In genomic region chr11:97362943-97363643, GRCm38 (mm10) we compare ENCODE assay signal across 8 mouse cellular contexts. TPM values are rescaled to one million over a fixed set of nuclear protein-coding genes. Genes with fewer than 3 reads are reported as not detected.
DNase-seq lines count a peak whose midpoint lies in the region; ATAC-seq lines count a peak whose summit lies in the region.

No protein-coding gene starts in this region.

- under 1% methylated on average over 49 of the region's 49 CpGs for WGBS in embryonic facial prominence, embryonic 11.5 days
- WGBS in heart, embryonic 13.5 days, result under 1% methylated on average over 49 of the region's 49 CpGs

- H3K36me3 ChIP-seq in embryonic facial prominence, embryonic 11.5 days (replicated peaks; ENCODE audit: control insufficient read depth, insufficient read depth, low read depth, low read length), result no peaks in the 10 kb centered on the region; the same call in 1 of the 2 replicates
- H3K36me3 ChIP-seq in heart, embryonic 13.5 days, result peaks cover 3% of the 10 kb centered on the region; the same call in 1 of the 2 replicates
- H3K36me3 ChIP-seq in megakaryocyte, embryonic 14.5 days (replicated peaks; ENCODE audit: low read length), result peaks cover 6% of the 10 kb centered on the region

- H3K27me3 ChIP-seq in embryonic facial prominence, embryonic 11.5 days (ENCODE audit: control insufficient read depth, insufficient read depth, low read length), result no peaks in the 10 kb centered on the region
- H3K27me3 ChIP-seq in heart, embryonic 13.5 days (replicated peaks), result no peaks in the 10 kb centered on the region
- no peaks in the 10 kb centered on the region for H3K27me3 ChIP-seq in megakaryocyte, embryonic 14.5 days (replicated peaks)

- no peaks in the 10 kb centered on the region for H3K4me1 ChIP-seq in embryonic facial prominence, embryonic 11.5 days (ENCODE audit: control insufficient read depth, insufficient read depth, low read length)
- peaks cover 40% of the 10 kb centered on the region for H3K4me1 ChIP-seq in heart, embryonic 13.5 days
- peaks cover 43% of the 10 kb centered on the region for H3K4me1 ChIP-seq in megakaryocyte, embryonic 14.5 days

- peak; percentile 57 to 82 for DNase-seq in adrenal gland, adult (ENCODE audit: inconsistent age in 2 of 2, low spot score in 1 of 2)
- no peak for DNase-seq in adrenal gland, postnatal 4 days (ENCODE audit: low spot score in 2 of 2)
- peak; percentile 50 for DNase-seq in NIH3T3 (ENCODE audit: low read depth)
- DNase-seq in embryonic facial prominence, embryonic 11.5 days (ENCODE audit: low spot score), result peak; percentile 24
- DNase-seq in kidney, postnatal 25 days, result peak; percentile 31 to 66
- peak; percentile 11 to 35 for DNase-seq in spleen, adult 18-20 months

- peak overlapping the region; percentile 94 for H3K9ac ChIP-seq in embryonic facial prominence, embryonic 11.5 days (replicated peaks; ENCODE audit: low read length)
- H3K9ac ChIP-seq in heart, embryonic 13.5 days, result peak overlapping the region; percentile 100

- peak overlapping the region; percentile 90 for H3K4me2 ChIP-seq in embryonic facial prominence, embryonic 11.5 days (ENCODE audit: low read depth, low read length)
- peak overlapping the region; percentile 77 for H3K4me2 ChIP-seq in heart, embryonic 13.5 days

- no peaks in the 10 kb centered on the region for H3K9me3 ChIP-seq in embryonic facial prominence, embryonic 11.5 days (replicated peaks; ENCODE audit: control insufficient read depth, low read length)
- no peaks in the 10 kb centered on the region for H3K9me3 ChIP-seq in heart, embryonic 13.5 days
- H3K9me3 ChIP-seq in megakaryocyte, embryonic 14.5 days, result no peaks in the 10 kb centered on the region

- no peak overlapping the region; the same call in 1 of the 2 replicates for H3K27ac ChIP-seq in embryonic facial prominence, embryonic 11.5 days (replicated peaks; ENCODE audit: low read depth, low read length)
- peak overlapping the region; percentile 97 for H3K27ac ChIP-seq in heart, embryonic 13.5 days (replicated peaks)

- peak overlapping the region; percentile 100 for H3K4me3 ChIP-seq in embryonic facial prominence, embryonic 11.5 days (ENCODE audit: low read depth, low read length)
- H3K4me3 ChIP-seq in heart, embryonic 13.5 days, result peak overlapping the region; percentile 99
- peak overlapping the region; percentile 96 for H3K4me3 ChIP-seq in megakaryocyte, embryonic 14.5 days (replicated peaks)

- ATAC-seq in embryonic facial prominence, embryonic 11.5 days (replicated peaks; ENCODE audit: insufficient number of reproducible peaks, low FRiP score, low TSS enrichment, low read depth), result 0 out of 2 replicates have a peak, but pooled peaks have one; percentile 9
- 0 out of 2 replicates have a peak, but pooled peaks have one; percentile 9 for ATAC-seq in heart, embryonic 13.5 days (ENCODE audit: extremely low read depth, insufficient number of reproducible peaks, low FRiP score, low TSS enrichment)

RNA-seq across cellular contexts. Expression of gene Socs7, which starts 0.7 kb away (rescaled TPM):
- total RNA-seq in adrenal gland, postnatal 4 days (2021), result 10 to 100 TPM; 25.6 to 27.4 TPM
- polyA plus RNA-seq in embryonic facial prominence, embryonic 11.5 days (2014; fragmentation: Nextera tagmentation; extraction: Ambion mirVana), result 2.4 and 2.8 TPM in 2 replicates
- polyA plus RNA-seq in heart, embryonic 13.5 days (2015; fragmentation: Nextera tagmentation; extraction: Ambion mirVana), result 3.2 and 3.4 TPM in 2 replicates
- polyA plus RNA-seq in megakaryocyte, embryonic 14.5 days (2012; ENCODE audit: insufficient read depth, low replicate concordance), result 0.91 and 1.5 TPM in 2 replicates

RNA-seq across cellular contexts. Expression of gene Gpr179, which starts 11.2 kb away (rescaled TPM):
- total RNA-seq in adrenal gland, postnatal 4 days (2021), result 10 to 100 TPM; 10.3 to 11.1 TPM
- 0.01 and 0.04 TPM in 2 replicates for polyA plus RNA-seq in embryonic facial prominence, embryonic 11.5 days (2014; fragmentation: Nextera tagmentation; extraction: Ambion mirVana)
- polyA plus RNA-seq in heart, embryonic 13.5 days (2015; fragmentation: Nextera tagmentation; extraction: Ambion mirVana), result 0.03 and 0.04 TPM in 2 replicates
- polyA plus RNA-seq in megakaryocyte, embryonic 14.5 days (2012; ENCODE audit: insufficient read depth, low replicate concordance), result 0.04 TPM in 1 of 2 replicates, not detected in the other

RNA-seq across cellular contexts. Expression of gene Mrpl45, which starts 47.6 kb away (rescaled TPM):
- 10 to 100 TPM; 33.7 to 39.6 TPM for total RNA-seq in adrenal gland, postnatal 4 days (2021)
- polyA plus RNA-seq in embryonic facial prominence, embryonic 11.5 days (2014; fragmentation: Nextera tagmentation; extraction: Ambion mirVana), result 57.2 and 61.3 TPM in 2 replicates
- 51.7 and 56.7 TPM in 2 replicates for polyA plus RNA-seq in heart, embryonic 13.5 days (2015; fragmentation: Nextera tagmentation; extraction: Ambion mirVana)
- 4.6 and 6.9 TPM in 2 replicates for polyA plus RNA-seq in megakaryocyte, embryonic 14.5 days (2012; ENCODE audit: insufficient read depth, low replicate concordance)

RNA-seq across cellular contexts. Expression of gene Arhgap23, which starts 52.2 kb away (rescaled TPM):
- total RNA-seq in adrenal gland, postnatal 4 days (2021), result 10 to 100 TPM; 37.9 to 38.6 TPM
- polyA plus RNA-seq in embryonic facial prominence, embryonic 11.5 days (2014; fragmentation: Nextera tagmentation; extraction: Ambion mirVana), result 3.1 and 4.2 TPM in 2 replicates
- 6.6 and 6.9 TPM in 2 replicates for polyA plus RNA-seq in heart, embryonic 13.5 days (2015; fragmentation: Nextera tagmentation; extraction: Ambion mirVana)
- polyA plus RNA-seq in megakaryocyte, embryonic 14.5 days (2012; ENCODE audit: insufficient read depth, low replicate concordance), result 85.6 and 94.5 TPM in 2 replicates

Comparison
In these comparisons a context has a peak if more than half of its experiments do, and no peak if none do; other contexts are left out.
1. DNase-seq: peak in adrenal gland, adult (2 of 2), NIH3T3 (single experiment), embryonic facial prominence, embryonic 11.5 days (single experiment), kidney, postnatal 25 days (2 of 2) and spleen, adult 18-20 months (2 of 2); none in adrenal gland, postnatal 4 days (0 of 2).
2. Peak in every context shown above with its lines, with median percentiles within 50 percentile points of each other: H3K4me3 ChIP-seq.